In the genomic region with DNA sequence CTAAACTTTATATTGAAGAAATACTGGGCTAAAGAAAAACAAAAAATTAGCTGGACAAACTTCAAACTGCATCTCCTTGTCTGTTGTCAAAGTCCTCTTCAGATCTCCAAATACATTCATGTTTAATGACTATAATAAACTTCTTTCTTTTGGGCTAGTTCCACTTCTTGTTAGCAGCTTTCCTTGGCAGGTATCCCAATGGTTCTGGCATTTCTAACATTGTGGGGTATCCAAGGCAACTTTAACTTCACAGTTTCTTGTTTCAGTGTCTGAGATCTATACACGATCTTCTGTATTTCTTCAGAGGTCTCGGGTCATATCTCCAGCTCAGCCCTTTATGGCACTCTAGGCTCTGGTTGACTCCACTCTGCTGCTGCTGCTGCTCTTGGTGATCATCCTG, we compare ENCODE assay signal across 14 mouse cellular contexts.
"Had no signal": no experiment of that assay in that cellular context is flagged by ENCODE, and none has a peak within 500 bp of the region (broad histone marks: within the 10 kb centered on the region; RNA-seq: fewer than 3 reads in every experiment).

No protein-coding gene starts in this region.

- H3K27ac ChIP-seq: limb, embryonic 13.5 days; liver, embryonic 14.5 days; midbrain, embryonic 12.5 days; neural tube, embryonic 13.5 days had no signal

- H3K4me3 ChIP-seq: limb, embryonic 13.5 days; midbrain, embryonic 12.5 days; neural tube, embryonic 13.5 days had no signal

- ATAC-seq: midbrain, embryonic 16.5 days had no signal

- DNase-seq: kidney, adult 8-10 months; kidney, postnatal 25 days; left cerebral cortex, postnatal 4 days; lung, adult 18-20 months; retina, postnatal 1 day; right cerebral cortex, postnatal 4 days; spleen, adult 18-20 months; thymus, adult 2 months; thymus, postnatal 25 days had no signal
